Mouse (Mus musculus) heart, embryonic 11.5 days (tissue): ENCODE results near the gene Fam240a. TPM values are rescaled to one million over a fixed set of nuclear protein-coding genes. Genes with fewer than 3 reads are reported as not detected.

ENCODE experiments used
- ATAC-seq: fragments of 200-750 bp; cut with Nextera tagmentation; replicated peaks from 2 replicates; pipeline ENCODE4 v1.8.0; 2017; ENCODE audit warnings: moderate library complexity; ENCODE audit not compliant: insufficient number of reproducible peaks, low FRiP score, low TSS enrichment
- H3K27ac ChIP-seq: fragments of 300-500 bp; sonication (generic); 2 replicates; pipeline ENCODE4 v1.5.1; 2014; ENCODE audit warnings: mild to moderate bottlenecking, low read depth, low read length
- H3K27me3 ChIP-seq: fragments of 300-500 bp; sonication (generic); 2 replicates; pipeline ENCODE4 v1.6.1; 2014; ENCODE audit warnings: mild to moderate bottlenecking, low read length, mixed read lengths; ENCODE audit not compliant: control insufficient read depth, insufficient read depth
- H3K36me3 ChIP-seq: fragments of 300-500 bp; sonication (generic); 2 replicates; pipeline ENCODE4 v1.6.1; 2014; ENCODE audit warnings: mild to moderate bottlenecking, low read length, moderate library complexity, mixed read lengths; ENCODE audit not compliant: control insufficient read depth, insufficient read depth
- H3K4me1 ChIP-seq: fragments of 300-500 bp; sonication (generic); 2 replicates; pipeline ENCODE4 v1.6.1; 2014; ENCODE audit warnings: low read length; ENCODE audit not compliant: control insufficient read depth, insufficient read depth
- H3K4me2 ChIP-seq: fragments of 300-500 bp; sonication (generic); 2 replicates; pipeline ENCODE4 v1.6.1; 2014; ENCODE audit warnings: mild to moderate bottlenecking, moderate library complexity
- H3K4me3 ChIP-seq: fragments of 300-500 bp; sonication (generic); 2 replicates; pipeline ENCODE4 v1.5.1; 2014; ENCODE audit warnings: low read depth, low read length
- H3K9ac ChIP-seq: fragments of 300-500 bp; sonication (generic); 2 replicates; pipeline ENCODE4 v1.6.1; 2014; ENCODE audit warnings: mild to moderate bottlenecking, low read depth, low read length, moderate library complexity
- H3K9me3 ChIP-seq: fragments of 300-500 bp; sonication (generic); replicated peaks from 2 replicates; pipeline ENCODE4 v1.6.1; 2016; ENCODE audit warnings: low read length; ENCODE audit not compliant: control insufficient read depth
- WGBS: fragments of 180-500 bp; shearing (Covaris S2); extraction: QIAGEN DNeasy Blood & Tissue Kit; methylation state at CpG from one replicate; pipeline ENCODE4 v1.1.7; 2014; ENCODE audit not compliant: insufficient replicate concordance; 5-methylcytosine and 5-hydroxymethylcytosine counted together
- polyA plus RNA-seq: library from polyadenylated mRNA; unstranded; fragments of >200 nt; fragmentation: Nextera tagmentation; extraction: Ambion mirVana; gene quantifications from 2 replicates; pipeline ENCODE4 v1.2.1, GENCODE M21; 2014

Fam240a gene
- polyA plus RNA-seq, 1 experiment from 2014 or later, result not detected

DNA sequence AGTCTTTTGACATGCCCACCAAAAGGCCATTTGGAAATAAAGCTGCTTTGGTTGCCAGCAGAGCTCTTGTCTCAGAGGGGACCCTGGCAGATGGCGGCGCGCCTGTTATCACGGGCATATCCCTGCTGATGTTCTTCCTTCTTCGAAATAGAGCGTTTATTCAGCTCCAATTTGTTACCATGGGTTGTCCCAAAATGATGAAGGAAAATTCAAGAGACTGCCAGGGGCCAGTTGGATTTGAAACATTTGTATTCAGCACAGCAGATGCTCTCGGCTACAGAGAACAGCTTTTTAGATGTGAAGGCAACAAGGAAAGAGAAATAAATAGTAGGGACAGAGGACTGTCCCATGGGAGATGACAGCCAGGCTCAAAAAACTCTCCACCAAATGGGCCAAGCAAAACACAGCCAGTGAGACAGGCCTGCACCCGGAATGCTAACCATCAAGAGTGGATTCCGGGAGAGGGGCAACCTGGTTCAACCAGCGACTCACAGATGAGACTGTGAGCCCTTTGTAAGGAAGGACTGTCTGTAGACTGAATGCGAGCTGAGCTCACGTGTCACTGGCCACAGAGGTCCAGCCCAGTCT is 17.3 kb upstream of the Fam240a start:
- no peak overlapping the region for H3K4me3 ChIP-seq
- no peak overlapping the region for H3K27ac ChIP-seq
- H3K36me3 ChIP-seq, result no peaks in the 10 kb centered on the region
- no peaks in the 10 kb centered on the region for H3K27me3 ChIP-seq
- H3K9me3 ChIP-seq, result no peaks in the 10 kb centered on the region
- no peaks in the 10 kb centered on the region for H3K4me1 ChIP-seq
- no peak overlapping the region for H3K4me2 ChIP-seq
- ATAC-seq, result no peak
- 68% methylated on average over 12 of the region's 12 CpGs for WGBS
- H3K9ac ChIP-seq, result no peak overlapping the region

DNA sequence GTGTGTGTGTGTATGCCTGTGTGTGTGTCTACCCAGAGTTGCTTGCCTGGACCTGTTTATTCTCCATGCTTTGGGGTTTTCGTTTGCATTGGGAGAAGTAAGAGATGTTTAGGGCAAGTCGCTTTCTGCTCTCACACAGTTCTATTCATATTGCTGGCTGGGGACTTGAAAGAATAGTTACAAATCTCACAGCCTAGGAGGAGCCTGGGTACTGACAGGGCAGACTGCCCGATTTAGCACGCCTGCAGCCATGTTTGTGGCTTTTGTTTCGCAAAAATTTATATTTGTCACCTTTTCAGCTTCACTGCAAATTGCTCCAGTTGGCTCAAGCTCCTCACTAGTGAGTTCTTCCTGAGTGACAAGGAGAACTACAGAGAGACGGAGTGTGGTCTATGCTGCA is 14.9 kb upstream of the Fam240a start:
- WGBS, result 70% methylated on average over 6 of the region's 6 CpGs
- Histone ChIP-seq H3K4me1 (no peaks in the 10 kb centered on the region), H3K27ac (no peak overlapping the region), H3K4me2 (no peak overlapping the region), H3K27me3 (no peaks in the 10 kb centered on the region), H3K9ac (no peak overlapping the region), H3K4me3 (no peak overlapping the region), H3K9me3 (no peaks in the 10 kb centered on the region), H3K36me3 (no peaks in the 10 kb centered on the region)
- no peak for ATAC-seq

DNA sequence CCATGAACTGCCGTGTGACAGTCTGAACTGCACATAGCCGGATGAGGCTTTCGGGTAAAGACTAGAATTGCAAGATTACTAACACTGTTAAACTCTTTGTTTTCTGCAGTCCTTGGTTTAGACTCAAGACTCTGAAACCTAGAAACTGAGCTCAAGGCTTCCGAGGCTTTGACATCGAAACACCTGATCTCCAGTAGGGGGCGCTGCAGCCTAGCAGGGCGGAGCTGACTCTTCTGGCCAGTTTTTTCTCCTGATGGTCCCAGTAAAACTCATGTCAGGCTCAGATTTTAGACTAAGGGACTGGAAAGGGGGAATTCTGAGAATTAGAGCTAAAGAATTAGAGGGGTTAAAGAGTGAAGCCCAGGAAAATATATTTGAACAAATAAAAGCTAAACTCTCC is 6.1 kb upstream of the Fam240a start:
- no peaks in the 10 kb centered on the region for H3K36me3 ChIP-seq
- no peaks in the 10 kb centered on the region for H3K9me3 ChIP-seq
- no peak overlapping the region for H3K27ac ChIP-seq
- 10% methylated on average over 7 of the region's 7 CpGs for WGBS
- H3K4me1 ChIP-seq, result no peaks in the 10 kb centered on the region
- no peak overlapping the region; the same call in 1 of the 2 replicates for H3K4me2 ChIP-seq
- no peak overlapping the region for H3K4me3 ChIP-seq
- no peak for ATAC-seq
- H3K9ac ChIP-seq, result no peak overlapping the region
- H3K27me3 ChIP-seq, result 0 out of 2 replicates have a peak, but pooled peaks cover under 1% of the 10 kb centered on the region

DNA sequence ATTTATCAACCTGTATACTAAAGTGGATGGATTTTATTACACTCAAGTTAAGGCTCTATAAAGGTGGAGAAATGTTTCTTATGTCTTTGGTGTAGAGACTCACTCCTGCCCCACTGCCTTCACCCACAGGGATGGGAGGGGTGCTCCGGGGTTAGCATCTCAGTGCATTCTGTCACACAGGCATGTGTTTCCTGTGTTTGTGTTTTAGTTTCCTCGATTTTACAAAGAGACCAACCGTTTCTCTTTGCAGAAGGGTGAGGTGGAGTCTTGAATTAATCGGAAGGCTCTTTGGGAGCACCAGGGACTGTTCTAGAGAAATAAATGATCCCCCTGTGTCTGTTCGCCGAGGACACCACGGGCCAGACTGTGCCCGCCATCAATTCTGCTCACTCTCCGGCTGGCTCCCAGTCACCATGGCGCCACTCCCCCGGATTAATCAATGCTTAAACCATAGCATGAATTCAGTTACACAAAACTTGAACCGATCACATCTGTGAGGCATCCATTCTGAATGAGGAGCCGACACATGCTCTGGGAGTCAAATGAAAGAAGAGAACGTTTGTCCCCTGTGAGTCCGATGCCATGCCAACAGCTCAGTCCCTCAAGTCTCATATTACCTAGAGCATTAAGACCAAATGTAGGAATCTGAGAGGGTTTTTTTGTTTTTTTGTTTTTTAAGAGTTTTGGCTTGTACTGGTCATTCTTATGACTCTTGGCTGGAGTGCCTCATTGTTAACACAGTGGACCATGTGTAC is 4.2 kb upstream of the Fam240a start:
- no peak overlapping the region for H3K4me2 ChIP-seq
- no peaks in the 10 kb centered on the region for H3K36me3 ChIP-seq
- no peak for ATAC-seq
- H3K9ac ChIP-seq, result no peak overlapping the region
- H3K9me3 ChIP-seq, result no peaks in the 10 kb centered on the region
- H3K4me3 ChIP-seq, result no peak overlapping the region
- H3K27me3 ChIP-seq, result 0 out of 2 replicates have a peak, but pooled peaks cover 3% of the 10 kb centered on the region
- no peak overlapping the region for H3K27ac ChIP-seq
- WGBS, result 73% methylated on average over 15 of the region's 15 CpGs
- no peaks in the 10 kb centered on the region for H3K4me1 ChIP-seq

DNA sequence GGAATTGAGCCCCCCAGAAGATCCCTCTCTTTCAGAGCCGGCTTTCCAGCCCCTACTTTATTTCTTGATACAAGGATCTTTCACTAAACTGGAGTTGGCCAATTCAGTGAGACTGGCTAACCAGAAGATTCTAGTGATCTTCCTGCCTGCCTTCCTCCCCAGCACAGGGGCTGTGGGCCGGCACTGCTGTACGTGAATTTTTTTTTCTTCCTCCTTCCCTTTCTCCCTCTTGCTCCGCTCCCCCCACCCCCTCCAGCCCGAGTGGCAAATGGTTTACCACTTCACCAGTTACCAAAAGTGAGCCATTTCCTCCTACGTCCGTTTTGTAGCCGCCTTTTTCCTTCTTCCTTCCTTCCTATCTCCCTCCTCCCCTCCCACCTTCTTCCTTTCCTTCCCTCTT is 1.2 kb downstream of the Fam240a start:
- H3K4me3 ChIP-seq, result no peak overlapping the region
- WGBS, result 55% methylated on average over 8 of the region's 8 CpGs
- ATAC-seq, result no peak
- no peaks in the 10 kb centered on the region for H3K36me3 ChIP-seq
- no peaks in the 10 kb centered on the region for H3K9me3 ChIP-seq
- H3K27me3 ChIP-seq, result 0 out of 2 replicates have a peak, but pooled peaks cover 3% of the 10 kb centered on the region
- no peak overlapping the region for H3K4me2 ChIP-seq
- H3K4me1 ChIP-seq, result no peaks in the 10 kb centered on the region
- H3K9ac ChIP-seq, result no peak overlapping the region
- no peak overlapping the region for H3K27ac ChIP-seq

DNA sequence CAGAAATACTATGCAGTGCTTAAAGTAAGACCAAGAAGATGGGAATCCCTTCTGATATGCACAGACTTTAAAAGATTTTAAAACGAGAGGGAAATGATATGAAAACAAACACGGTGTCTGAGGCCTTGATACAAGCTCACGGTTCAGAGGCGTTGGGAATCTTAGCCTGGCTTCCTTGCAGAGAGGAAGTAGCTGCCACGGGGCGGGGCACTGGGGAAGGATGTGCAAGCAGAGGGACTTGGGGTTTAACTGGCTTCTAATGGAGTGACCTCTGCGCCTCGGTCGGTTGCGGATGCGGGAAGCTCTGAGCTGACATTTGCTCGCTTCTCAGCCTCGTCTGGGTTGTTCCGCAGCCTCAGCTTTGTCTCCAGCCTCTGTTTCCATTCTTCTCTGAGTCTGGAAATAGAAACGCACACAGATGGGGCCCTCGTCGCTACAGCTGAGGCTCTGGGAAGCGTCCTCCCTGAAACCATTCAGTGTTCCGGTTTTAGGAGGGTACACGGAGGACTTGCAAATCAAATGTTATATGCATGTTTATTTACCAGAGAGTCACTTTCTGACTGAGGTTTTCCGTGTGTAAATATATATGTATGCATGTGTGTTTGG is 1.9 kb downstream of the Fam240a start:
- Histone ChIP-seq H3K27ac (no peak overlapping the region), H3K4me1 (no peaks in the 10 kb centered on the region), H3K9ac (no peak overlapping the region), H3K27me3 (0 out of 2 replicates have a peak, but pooled peaks cover 3% of the 10 kb centered on the region), H3K4me2 (no peak overlapping the region), H3K36me3 (no peaks in the 10 kb centered on the region), H3K4me3 (no peak overlapping the region), H3K9me3 (no peaks in the 10 kb centered on the region)
- ATAC-seq, result no peak
- WGBS, result 49% methylated on average over 21 of the region's 21 CpGs

DNA sequence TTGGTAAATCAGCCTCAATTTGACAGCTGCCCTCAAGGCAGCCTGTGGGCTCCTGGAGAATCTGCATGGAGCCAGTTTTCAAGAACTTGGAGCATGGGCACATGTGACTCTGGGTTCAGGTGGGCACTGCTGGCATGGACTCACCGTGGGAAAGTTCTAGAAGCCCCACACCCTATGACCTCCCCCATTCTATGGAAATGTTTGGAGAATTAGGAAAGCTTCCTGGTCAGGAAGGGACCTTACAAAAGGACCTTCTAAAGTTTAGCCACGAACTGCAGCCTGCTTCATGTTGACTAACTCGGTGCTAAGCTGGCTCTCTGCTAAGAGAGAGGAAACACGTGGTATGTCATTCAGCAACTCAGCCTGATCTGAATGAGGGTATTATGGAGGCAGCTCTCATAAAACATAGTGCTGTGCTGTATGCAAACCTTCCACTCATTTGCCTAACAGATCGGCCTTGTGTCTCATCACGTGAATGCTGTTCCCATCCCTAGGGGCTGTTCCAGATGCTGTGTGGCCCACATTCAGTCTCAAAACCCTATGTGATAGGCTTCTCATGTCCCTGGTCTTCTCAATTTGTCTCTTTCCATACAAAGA is 7.2 kb downstream of the Fam240a start:
- Histone ChIP-seq H3K4me3 (no peak overlapping the region), H3K9ac (no peak overlapping the region), H3K9me3 (no peaks in the 10 kb centered on the region; the same call in 1 of the 2 replicates), H3K4me1 (no peaks in the 10 kb centered on the region), H3K27me3 (no peaks in the 10 kb centered on the region), H3K4me2 (no peak overlapping the region), H3K27ac (no peak overlapping the region), H3K36me3 (no peaks in the 10 kb centered on the region)
- ATAC-seq, result no peak
- 71% methylated on average over 6 of the region's 6 CpGs for WGBS

DNA sequence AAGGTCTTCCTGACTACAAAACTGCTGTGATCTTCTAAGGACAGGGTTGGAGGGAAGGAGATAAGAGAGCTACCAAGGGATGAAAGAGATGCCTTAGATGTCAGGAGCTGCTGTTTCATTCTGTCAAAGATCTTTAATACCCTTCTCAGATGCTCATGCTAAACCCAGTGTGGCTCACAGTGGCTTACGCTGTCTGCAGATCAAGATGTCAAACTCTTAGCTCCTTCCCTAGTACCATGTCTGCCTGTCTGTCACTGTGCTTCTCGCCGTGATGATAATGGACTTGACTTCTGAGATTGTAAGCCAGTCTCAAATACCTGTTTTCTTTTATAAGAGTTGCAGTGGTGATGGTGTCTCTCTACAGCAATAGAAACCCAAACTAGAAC is 8.0 kb downstream of the Fam240a start:
- 65% methylated on average over 3 of the region's 3 CpGs for WGBS
- no peak overlapping the region for H3K4me2 ChIP-seq
- H3K9ac ChIP-seq, result no peak overlapping the region
- H3K27ac ChIP-seq, result no peak overlapping the region
- no peak overlapping the region for H3K4me3 ChIP-seq
- no peaks in the 10 kb centered on the region; the same call in 1 of the 2 replicates for H3K9me3 ChIP-seq
- no peaks in the 10 kb centered on the region for H3K36me3 ChIP-seq
- no peak for ATAC-seq
- no peaks in the 10 kb centered on the region for H3K4me1 ChIP-seq
- no peaks in the 10 kb centered on the region for H3K27me3 ChIP-seq
